Mouse (Mus musculus) forelimb bud, embryonic 11.5 days (tissue): ENCODE measurements at regions not wholly inside any gene's neighbourhood (a gene's known extent, or its start where the extent isn't known, plus 50 kb on each side); places are given as distances from the start of the nearest gene placed in this dataset.

Experiments
- DNase-seq: peaks from one replicate; pipeline ENCODE4 v3.0.0-alpha.2; 2012; ENCODE audit warnings: low read depth, low spot score

- DNase-seq, result no peak
Measured at GRCm38 (mm10) chr1:154117346-154117687, 83.7 kb upstream of the Zfp648 start.

GRCm38 (mm10) chr1:154117688-154118373 lies 83.2 kb upstream of the Zfp648 start:
- no peak for DNase-seq

DNA sequence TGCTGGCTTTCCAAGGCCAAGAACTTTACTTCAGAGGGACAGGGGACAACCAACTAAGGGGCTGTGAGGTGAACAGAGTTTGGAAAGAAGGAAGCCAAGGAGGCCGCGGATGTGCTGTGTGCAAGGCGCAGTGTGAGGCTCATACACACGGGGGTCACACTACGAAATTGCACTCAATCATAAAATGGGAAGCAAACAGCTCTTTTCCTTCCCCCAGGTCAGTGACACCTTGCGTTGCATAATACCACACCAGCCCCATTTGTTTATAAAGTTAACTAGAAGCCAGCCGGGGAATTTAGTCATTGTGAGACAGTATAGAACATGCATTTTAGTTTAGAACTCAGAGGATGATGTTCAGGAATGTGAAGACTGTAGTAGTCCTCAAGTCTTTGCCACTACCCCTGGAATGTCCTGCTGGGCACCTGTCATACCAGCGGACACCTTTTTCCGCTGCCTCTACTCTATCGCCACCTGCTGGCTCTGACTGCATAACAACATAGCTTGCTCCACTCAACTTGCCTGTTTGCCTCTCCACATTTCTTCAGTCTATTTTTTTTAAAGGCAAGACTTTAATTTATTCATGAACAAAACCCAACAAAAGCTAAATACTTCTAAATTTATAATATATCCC lies 82.5 kb upstream of the Zfp648 start:
- peak; percentile 74 for DNase-seq

DNA sequence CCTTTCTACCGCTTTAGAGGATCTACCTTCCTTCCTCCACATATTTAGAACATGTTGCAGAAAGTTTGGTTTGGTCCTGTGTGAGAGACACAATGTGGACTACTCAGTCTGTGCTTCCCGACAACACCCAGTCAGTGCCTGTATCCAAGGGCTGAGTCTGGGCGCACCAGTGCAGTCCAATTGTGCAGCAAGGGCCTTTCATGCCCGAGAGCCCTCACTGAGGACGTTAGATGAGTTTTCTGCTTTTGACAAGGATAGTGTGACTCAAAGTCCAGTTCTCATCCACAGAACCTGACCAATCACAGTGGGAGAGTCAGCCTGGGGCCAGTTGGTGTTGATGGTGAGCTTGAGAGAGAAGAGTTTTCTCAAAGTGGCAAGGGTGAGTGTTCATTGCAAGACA lies 81.4 kb upstream of the Zfp648 start:
- no peak for DNase-seq

DNA sequence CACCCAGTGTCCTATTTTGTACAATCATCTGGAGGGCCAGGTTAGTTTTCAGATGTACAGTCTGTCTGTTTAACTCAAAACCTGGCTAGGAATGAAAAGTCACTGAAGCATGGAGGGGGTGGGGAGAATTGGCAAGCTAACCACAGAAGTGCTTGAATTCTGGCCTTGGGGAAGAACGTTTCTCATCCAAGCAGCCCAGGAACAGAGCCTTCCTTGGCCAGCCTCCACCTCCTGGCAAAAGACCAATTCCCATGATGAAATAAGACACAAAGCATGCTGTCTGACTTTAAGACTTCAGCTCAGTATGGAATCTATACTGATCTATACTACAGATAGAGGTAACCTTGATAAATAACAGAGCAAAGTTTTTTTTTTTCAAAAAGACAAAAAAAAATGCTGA lies 80.3 kb upstream of the Zfp648 start:
- DNase-seq, result no peak

GRCm38 (mm10) chr1:154124981-154125380 lies 76.0 kb upstream of the Zfp648 start:
- DNase-seq, result no peak

DNA sequence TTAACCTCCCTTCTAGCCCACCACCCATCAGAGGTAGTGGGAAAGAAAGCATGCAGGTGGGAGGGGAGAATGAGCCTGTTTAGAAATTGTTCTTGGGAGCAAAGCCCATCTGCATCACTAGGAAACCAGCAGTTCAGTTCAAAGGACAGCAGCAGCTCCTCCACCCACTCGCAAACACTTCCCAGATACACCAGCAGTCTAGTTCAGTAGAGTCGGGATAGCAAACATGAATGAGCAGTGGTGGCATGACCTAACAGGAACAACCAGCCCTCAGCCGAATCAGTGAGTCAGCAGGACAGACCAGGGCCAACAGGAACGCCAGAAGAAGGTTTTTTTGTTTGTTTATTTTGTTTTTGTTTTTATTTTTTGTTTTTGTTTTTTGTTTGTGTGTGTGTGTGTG lies 74.5 kb upstream of the Zfp648 start:
- no peak for DNase-seq

DNA sequence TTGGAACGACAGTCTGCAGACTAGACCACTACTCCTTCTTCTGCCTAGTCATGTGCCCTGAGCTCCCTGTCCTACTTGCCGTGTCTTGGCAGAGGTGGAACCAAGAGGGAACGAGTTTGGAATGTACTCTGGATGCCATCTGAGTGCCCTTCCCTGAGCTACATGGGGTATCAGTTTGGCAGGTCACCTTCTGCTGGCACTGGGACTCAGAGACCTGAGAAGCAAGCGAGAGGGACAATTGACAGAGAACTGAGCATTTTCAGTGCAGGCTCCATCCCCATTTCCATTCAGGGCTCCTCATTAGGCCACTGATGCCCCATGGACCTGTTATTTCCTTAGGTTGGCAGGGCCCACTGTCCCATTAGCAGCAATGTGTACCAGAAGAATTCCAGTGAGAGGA lies 61.5 kb upstream of the Zfp648 start:
- no peak for DNase-seq

DNA sequence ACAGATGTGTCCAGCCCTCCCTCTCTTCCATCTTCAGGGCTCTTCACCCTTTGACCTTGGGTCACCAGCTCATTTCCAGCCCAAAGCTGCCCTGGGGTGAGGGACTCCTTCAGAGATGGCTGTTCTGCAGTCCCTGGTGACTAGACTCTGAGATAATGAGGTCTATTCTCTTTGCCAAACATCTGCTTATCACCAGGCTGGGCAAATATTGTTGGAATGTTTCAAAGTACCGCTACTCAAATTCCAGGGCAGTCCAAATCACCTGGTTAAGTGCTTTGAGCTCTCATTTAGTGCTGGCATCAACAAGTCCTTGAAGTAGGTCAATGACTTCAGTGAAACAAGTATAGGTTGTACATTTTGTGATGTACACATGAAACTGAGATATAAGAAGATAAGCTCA lies 57.3 kb upstream of the Zfp648 start:
- no peak for DNase-seq

GRCm38 (mm10) chr1:154147001-154147571 lies 53.9 kb upstream of the Zfp648 start:
- no peak for DNase-seq

GRCm38 (mm10) chr1:154148948-154149347 lies 52.0 kb upstream of the Zfp648 start:
- DNase-seq, result no peak

GRCm38 (mm10) chr1:154149431-154150143 lies 51.4 kb upstream of the Zfp648 start:
- DNase-seq, result no peak

DNA sequence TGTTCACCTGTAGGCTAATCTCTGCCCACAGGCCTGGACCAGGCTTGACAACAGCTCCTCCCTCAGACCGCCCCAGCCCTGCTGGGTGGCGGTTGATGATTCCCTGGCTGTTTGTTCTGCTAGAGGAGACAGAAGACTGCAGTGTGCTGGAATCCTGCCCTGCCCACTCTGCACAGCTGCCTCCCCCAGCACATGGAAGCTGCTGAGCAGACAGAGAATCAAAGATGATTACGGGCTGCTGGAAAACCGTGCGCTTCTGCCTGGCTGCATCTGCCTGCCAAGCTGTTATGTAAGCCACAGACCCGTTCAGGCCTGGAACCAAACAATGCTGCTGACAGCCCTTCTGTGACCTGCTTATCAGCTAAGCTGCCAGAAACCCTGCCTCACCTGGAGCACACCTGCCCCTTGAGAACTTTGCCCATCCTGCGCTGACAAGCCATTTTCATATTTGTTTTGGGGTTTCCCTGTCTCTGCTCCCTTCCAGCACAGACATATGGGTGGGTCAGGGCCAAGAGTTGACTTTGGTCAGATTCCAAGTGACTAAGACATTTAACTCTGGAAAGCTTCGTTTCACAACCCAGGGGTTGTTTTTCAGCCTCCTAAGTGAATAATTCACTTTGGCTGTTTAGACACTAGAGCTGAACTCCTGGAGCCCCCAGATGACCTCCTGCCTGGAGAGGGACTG lies 50.7 kb upstream of the Zfp648 start:
- DNase-seq, result no peak
